Mouse (Mus musculus): ENCODE results near the gene P2ry10b.

The P2ry10b gene

DNA sequence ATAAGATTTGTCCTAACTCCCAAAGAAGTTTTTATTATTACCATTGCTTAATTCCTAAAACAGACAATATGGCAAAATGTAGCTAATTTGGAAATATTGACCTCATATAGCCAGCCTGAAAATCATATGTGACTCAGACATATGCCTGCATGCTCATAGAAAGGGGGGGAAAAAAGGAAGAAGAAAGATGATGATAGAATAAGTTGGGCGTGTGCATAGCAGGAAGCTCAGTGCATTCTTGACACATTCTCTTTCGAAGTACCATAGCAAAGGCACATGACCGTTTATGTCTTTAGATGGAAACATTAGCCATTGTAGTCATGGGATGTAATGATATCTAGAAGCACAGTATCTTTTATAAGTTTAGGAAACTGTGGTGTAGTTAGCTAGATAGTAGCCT, at the start of gene P2ry10b:
TSS of gene P2ry10b (plus strand) at position 247 of the 400 bp plus-strand sequence.
- no peak for DNase-seq

DNA sequence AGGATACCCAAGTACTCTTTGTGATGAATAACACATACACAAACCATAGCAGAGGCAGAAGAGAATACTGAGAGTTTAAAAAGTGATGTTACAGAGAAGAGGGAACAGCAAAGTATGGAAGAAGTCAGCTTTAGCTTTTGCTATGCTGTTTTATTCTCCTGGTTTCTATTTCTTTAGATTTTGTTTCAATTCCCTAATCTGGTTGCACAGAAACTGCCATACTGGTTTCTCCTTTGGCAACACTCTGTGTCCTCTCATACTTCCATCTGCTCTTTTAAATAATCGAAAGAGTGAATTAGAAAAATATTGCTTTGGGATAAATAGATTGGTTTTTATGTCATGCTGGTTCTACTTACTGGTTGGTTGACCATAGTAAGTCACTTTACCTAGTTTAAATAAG, 32.4 kb upstream of the P2ry10b start:
- DNase-seq: no peak

DNA sequence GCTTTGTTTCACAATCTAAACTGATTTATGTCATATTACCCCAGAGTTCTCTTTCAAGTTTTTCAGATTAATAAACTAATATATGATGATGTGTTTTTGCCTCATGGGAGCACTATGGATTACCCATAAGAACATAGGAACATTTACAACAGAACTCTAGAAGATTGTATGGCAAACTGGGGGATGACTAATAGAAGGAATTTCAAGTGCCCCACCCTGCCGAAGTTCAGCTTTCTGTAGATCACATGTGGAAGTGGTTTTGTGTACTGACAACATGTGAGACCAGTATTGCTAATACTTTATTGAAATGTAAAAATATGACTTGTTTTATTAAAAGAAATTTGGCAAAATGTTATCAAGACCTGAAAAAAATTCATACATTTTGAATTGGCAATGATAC, 31.7 kb upstream of the P2ry10b start:
- no peak for DNase-seq

DNA sequence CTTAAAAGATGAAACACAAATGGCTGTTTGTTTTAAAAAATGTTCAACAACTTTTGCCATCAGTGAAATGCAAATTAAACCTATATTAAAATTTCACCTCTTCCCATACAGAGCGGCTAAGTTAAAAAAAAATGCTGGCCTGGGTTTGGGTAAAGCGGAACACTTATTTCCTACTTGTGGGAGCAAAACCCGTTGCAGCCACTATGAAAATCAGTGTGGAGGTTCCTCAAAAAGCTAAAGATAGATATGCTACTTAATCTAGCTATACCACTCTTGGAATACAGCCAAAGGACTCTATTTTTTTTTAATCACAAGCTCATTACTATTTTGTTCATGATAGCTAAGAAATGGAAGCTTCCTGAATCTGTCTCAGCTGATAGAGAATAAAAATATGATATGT, 5.5 kb upstream of the P2ry10b start:
- no peak for DNase-seq

DNA sequence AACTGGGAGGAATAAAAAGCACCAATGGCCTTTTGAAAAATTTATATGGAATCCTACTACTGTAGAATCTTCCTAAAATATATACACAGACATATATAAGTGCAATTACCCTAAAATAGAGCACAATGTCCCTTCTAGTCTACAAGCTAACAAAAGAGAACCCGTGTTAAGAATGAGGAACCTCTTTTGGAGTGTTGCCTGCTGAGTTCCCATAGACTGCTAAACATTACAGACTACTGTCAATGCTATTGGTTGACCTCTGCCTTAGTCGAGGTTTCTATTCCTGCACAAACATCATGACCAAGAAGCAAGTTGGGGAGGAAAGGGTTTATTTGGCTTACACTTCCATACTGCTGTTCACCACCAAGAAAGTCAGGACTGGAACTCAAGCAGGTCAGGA, 4.8 kb upstream of the P2ry10b start:
- no peak for DNase-seq

DNA sequence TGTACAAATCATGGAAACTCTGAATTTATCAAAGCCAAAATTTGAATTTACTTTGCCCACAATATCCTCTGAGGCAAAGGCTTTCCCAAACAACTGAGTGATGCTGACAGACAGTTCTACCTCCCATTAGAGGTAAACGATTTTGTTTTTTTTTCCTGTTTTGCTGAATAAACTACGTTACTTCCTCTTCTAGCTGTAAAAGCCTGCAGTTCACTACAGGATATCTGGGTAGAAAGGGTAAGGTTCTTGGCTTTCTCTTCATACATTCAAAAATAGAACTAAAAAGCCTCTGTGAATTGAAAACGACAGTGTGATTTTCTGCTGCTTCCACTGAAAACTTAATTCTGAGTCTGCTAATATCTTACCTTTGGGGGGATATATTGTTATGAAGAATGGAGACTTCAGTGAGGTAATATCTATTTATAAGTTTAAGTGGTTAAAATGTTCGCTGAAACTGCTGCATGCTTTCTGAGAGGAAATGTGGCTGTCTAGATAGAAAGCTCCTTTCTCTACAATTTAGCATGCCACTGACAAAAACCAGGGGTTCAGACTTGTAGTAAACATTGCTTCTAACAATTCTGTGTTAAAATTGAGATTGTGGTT, 765 bp downstream of the P2ry10b start:
- no peak for DNase-seq

DNA sequence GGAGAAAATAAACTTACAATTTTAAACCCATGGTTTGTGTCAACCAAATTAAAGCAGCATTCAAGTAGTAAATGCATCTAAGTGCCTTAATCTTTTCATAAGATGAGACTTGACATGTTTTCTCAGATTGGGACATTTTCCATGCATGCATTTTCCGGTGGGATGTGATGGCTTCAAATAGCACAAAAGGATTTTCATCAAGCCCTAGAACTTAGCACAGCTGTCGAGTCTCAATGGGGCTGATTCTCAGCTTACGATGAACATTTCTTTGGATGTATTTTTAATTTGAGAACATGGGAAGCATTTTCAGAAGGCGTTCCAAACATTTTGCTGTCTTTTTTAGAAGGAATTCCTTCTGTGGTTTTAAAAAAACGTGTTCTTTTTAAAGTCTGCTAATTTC, 1.3 kb downstream of the P2ry10b start:
- no peak for DNase-seq

DNA sequence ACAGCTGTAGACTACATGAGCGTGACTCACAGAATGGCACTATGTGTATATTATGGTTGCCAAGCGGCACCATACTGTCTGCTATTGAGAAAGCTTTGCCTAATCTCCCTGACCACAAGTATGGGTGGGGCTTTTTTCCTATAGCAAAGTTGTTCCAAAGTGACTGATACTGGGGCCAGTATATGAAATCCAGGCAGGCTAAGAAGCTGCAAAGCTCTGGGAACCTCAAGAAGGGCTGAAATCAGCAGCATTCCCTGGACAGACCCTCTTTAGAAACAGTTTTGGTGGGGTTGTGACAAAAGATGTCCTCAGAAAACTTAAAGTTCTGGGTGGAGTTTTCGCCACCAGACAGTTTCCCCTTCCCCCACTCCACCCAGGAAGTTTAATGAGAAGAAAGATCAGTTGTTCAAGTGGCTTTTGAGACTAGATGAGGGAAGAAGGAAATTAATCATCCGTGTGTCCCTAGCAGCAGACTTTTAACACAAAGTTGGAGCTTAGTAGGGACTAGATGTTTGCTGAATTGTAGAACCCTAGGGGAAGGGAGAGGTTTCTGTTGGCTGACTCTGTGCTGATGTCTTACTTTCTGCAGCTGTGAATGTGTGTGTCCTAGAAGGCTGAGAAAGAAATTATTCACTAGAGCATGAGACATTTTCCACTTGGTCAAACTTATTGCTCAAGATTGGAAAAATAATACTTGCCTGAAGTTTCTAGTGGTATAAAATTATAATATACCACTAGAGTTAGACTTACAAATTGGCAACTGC, 2.2 kb downstream of the P2ry10b start:
- DNase-seq: peak; percentile 34

DNA sequence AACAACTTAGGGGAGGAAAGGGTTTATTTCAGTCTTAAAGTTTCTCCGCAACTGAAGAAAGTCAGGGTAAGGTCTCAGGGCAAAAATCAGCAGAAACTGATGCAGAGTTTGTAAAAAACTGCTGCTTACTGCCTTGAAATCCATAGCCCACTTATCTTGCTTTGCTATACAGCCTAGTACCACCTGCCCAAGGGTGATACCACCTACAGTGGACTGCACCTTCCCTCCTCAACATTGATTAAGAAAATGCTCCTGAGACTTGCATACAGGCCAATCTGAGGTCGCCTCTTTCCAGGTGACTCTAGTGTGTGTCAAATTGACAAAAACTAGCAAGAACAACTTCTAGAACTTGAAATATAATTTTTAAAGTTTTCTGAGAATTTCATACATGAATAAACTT, 7.3 kb downstream of the P2ry10b start:
- DNase-seq: no peak

DNA sequence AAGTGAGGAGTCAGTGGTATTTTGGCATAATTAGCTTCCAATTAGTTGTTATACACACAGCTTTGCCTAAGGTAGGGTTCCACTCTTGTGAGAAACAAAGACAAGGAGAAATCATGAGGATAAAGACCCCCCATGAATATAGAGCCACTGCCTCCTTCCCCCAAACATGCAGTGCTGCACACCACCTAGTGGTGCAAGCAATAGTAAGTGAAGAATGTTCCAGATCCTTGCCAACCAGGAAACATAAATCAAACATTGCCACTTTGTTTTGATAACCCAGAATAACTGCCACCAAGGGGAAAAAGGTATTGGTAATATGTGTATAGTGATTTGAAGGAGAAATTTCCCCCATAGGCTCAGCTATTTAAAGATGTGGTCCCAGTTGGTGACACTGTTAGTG, 11.8 kb downstream of the P2ry10b start:
- DNase-seq: peak; percentile 40

DNA sequence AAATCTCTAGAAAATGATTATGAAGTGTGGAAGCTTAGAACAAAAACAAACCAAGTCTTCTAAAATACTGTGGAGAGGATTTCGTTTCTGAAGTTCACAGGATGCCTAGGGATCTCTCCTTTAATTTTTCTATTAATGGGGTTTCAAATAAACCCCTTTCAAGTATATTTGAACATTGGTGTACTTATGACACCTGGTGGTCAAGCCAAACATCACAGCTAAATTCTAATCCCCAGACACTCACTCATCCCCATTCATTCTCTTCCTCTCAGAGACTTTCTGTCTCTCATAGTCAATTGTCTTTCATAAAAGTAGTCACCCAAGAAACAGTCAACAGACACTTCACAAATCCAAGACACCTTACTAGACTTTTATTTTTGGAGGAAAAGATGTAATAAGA, 19.6 kb downstream of the P2ry10b start:
- peak; percentile 38 for DNase-seq

DNA sequence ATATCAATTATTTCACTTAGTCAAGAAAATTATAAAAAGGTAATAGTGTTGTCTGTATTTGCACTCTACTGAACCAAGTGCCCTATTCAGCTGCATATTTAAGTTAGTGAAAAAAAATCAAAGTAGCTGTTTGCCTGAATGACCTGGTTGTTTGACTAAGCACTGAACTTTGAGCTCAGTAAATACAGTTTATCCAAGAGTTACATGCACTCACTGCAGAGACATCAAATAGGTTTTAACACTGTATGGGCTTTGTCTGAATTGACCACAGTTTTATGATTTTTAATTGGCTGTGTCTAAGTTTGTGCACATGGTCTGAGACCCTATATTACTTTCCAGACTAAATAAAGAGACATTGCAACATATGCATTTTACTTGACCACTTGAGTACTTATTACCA, 20.4 kb downstream of the P2ry10b start:
- no peak for DNase-seq

DNA sequence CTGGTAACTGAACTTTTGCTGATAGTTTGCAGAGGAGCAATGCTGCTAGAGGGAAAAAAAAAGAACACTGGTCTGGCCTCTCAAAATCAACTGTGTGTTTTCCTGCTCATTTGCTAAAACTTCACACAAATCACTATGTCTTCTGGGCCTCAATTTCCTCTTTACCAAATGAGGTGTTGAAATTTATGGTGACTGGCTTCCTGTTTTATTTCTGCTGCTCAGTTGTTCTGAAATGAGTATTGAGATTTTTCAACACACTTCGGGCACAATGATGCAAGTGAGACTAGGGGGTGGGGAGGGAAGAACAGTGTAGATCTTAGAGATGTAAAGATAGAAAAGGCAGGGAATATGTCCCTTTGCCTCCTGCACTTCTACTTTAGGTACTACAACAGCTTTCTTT, 30.0 kb downstream of the P2ry10b start:
- no peak for DNase-seq

DNA sequence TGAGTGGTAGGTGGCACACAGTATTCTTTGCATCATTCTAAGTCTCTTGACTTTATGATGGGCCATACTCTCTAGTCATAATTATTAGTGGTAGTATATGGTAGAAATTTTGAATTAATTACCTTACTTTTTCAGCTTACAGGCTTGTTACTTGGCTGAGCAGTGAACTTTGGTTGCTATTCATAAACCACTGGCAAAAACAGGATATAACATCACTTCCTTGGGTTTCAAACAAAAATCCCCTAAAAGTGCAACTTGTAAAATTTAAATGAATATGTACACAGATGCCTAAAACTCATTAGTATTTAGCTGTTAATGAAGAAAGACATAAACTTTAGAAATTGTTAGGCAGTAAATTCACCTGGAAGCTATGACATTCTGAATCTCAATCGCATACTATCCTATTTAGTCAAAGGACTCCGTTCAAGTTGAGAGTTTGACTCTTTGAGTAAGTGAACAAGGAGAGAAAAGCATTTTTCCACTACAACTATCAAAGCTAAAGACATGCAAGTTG, 68.9 kb downstream of the P2ry10b start:
- DNase-seq: no peak
